Mouse (Mus musculus) midbrain, embryonic 14.5 days (tissue): ENCODE measurements around the gene Arhgef28. TPM values are rescaled to one million over a fixed set of nuclear protein-coding genes. Genes with fewer than 3 reads are reported as not detected.

Experiments
- ATAC-seq: fragments of 200-750 bp; cut with Nextera tagmentation; 2 replicates; pipeline ENCODE4 v1.8.0; 2017; ENCODE audit warnings: moderate number of reproducible peaks, moderate library complexity; ENCODE audit not compliant: low FRiP score, low TSS enrichment
- DNase-seq: peaks from one replicate; pipeline ENCODE4 v3.0.0-alpha.2; 2015
- H3K27ac ChIP-seq: fragments of 300-500 bp; sonication (generic); replicated peaks from 2 replicates; pipeline ENCODE4 v1.5.1; 2014; ENCODE audit warnings: mild to moderate bottlenecking, low read depth, low read length, moderate library complexity
- H3K27me3 ChIP-seq: fragments of 300-500 bp; sonication (generic); 2 replicates; pipeline ENCODE4 v1.6.1; 2014; ENCODE audit warnings: low read length, control low read depth, mixed read lengths; ENCODE audit not compliant: control insufficient read depth, insufficient read depth
- H3K36me3 ChIP-seq: fragments of 300-500 bp; sonication (generic); 2 replicates; pipeline ENCODE4 v1.6.1; 2014; ENCODE audit warnings: low read length, control low read depth; ENCODE audit not compliant: control insufficient read depth, insufficient read depth
- H3K4me1 ChIP-seq: fragments of 300-500 bp; sonication (generic); 2 replicates; pipeline ENCODE4 v1.6.1; 2014; ENCODE audit warnings: mild to moderate bottlenecking, antibody characterized with exemption, low read length, control low read depth; ENCODE audit not compliant: control insufficient read depth, insufficient read depth
- H3K4me2 ChIP-seq: fragments of 300-500 bp; sonication (generic); 2 replicates; pipeline ENCODE4 v1.6.1; 2014; ENCODE audit warnings: mild to moderate bottlenecking, low read length, moderate library complexity
- H3K4me3 ChIP-seq: fragments of 300-500 bp; sonication (generic); replicated peaks from 2 replicates; pipeline ENCODE4 v1.5.1; 2014; ENCODE audit warnings: low read depth, low read length
- H3K9ac ChIP-seq: fragments of 300-500 bp; sonication (generic); replicated peaks from 2 replicates; pipeline ENCODE4 v1.6.1; 2014; ENCODE audit warnings: mild to moderate bottlenecking, low read length, moderate library complexity
- H3K9me3 ChIP-seq: fragments of 300-500 bp; sonication (generic); 2 replicates; pipeline ENCODE4 v1.6.1; 2016; ENCODE audit warnings: low read length, control low read depth, mixed read lengths; ENCODE audit not compliant: control insufficient read depth
- WGBS: fragments of 180-500 bp; shearing (Covaris S2); extraction: QIAGEN DNeasy Blood & Tissue Kit; methylation state at CpG from one replicate; pipeline ENCODE4 v1.1.7; 2014; 5-methylcytosine and 5-hydroxymethylcytosine counted together
- polyA plus RNA-seq: library from polyadenylated mRNA; unstranded; fragments of >200 nt; fragmentation: Nextera tagmentation; extraction: Ambion mirVana; gene quantifications from 2 replicates; pipeline ENCODE4 v1.2.1, GENCODE M21; 2014

Gene Arhgef28
- polyA plus RNA-seq, 1 experiment from 2014 or later, result 21.1 TPM

- Histone ChIP-seq H3K9ac (no peak overlapping the region), H3K4me1 (no peaks in the 10 kb centered on the region), H3K36me3 (no peaks in the 10 kb centered on the region), H3K4me2 (no peak overlapping the region), H3K4me3 (no peak overlapping the region), H3K27ac (no peak overlapping the region), H3K9me3 (no peaks in the 10 kb centered on the region), H3K27me3 (no peaks in the 10 kb centered on the region)
- no peak for ATAC-seq
- 77% methylated on average over 14 of the region's 14 CpGs for WGBS
- DNase-seq, result no peak
Observed at GRCm38 (mm10) chr13:98124113-98124745, 82.0 kb downstream of the Arhgef28 start.

- Histone ChIP-seq H3K27me3 (no peaks in the 10 kb centered on the region), H3K9me3 (no peaks in the 10 kb centered on the region), H3K27ac (no peak overlapping the region), H3K36me3 (no peaks in the 10 kb centered on the region), H3K4me1 (no peaks in the 10 kb centered on the region), H3K4me2 (no peak overlapping the region), H3K9ac (no peak overlapping the region), H3K4me3 (no peak overlapping the region)
- DNase-seq, result no peak
- ATAC-seq, result no peak
- WGBS, result 80% methylated on average over 4 of the region's 4 CpGs
Observed at GRCm38 (mm10) chr13:98122766-98123165, 83.5 kb downstream of the Arhgef28 start.

GRCm38 (mm10) chr13:98121993-98122392 is 84.2 kb downstream of the Arhgef28 start:
- H3K4me2 ChIP-seq, result no peak overlapping the region
- H3K36me3 ChIP-seq, result no peaks in the 10 kb centered on the region
- DNase-seq (no peak), ATAC-seq (no peak)
- no peak overlapping the region for H3K27ac ChIP-seq
- no peak overlapping the region for H3K9ac ChIP-seq
- WGBS, result 84% methylated on average over 5 of the region's 5 CpGs
- H3K4me1 ChIP-seq, result no peaks in the 10 kb centered on the region
- H3K9me3 ChIP-seq, result no peaks in the 10 kb centered on the region
- no peaks in the 10 kb centered on the region for H3K27me3 ChIP-seq
- no peak overlapping the region for H3K4me3 ChIP-seq

- no peak for DNase-seq
- Histone ChIP-seq H3K9me3 (no peaks in the 10 kb centered on the region), H3K4me3 (no peak overlapping the region), H3K9ac (no peak overlapping the region), H3K4me2 (no peak overlapping the region), H3K27ac (no peak overlapping the region), H3K36me3 (no peaks in the 10 kb centered on the region), H3K27me3 (no peaks in the 10 kb centered on the region), H3K4me1 (no peaks in the 10 kb centered on the region)
- no peak for ATAC-seq
- 96% methylated on average over 4 of the region's 4 CpGs for WGBS
Observed at GRCm38 (mm10) chr13:98121124-98121470, 85.1 kb downstream of the Arhgef28 start.

- DNase-seq (no peak), ATAC-seq (no peak)
- H3K27ac ChIP-seq, result no peak overlapping the region
- no peak overlapping the region for H3K4me3 ChIP-seq
- H3K36me3 ChIP-seq, result no peaks in the 10 kb centered on the region
- H3K9ac ChIP-seq, result no peak overlapping the region
- H3K9me3 ChIP-seq, result no peaks in the 10 kb centered on the region
- 79% methylated on average over 11 of the region's 11 CpGs for WGBS
- no peaks in the 10 kb centered on the region for H3K4me1 ChIP-seq
- H3K4me2 ChIP-seq, result no peak overlapping the region
- H3K27me3 ChIP-seq, result no peaks in the 10 kb centered on the region
Observed at GRCm38 (mm10) chr13:98120356-98121123, 85.7 kb downstream of the Arhgef28 start.

- no peaks in the 10 kb centered on the region for H3K9me3 ChIP-seq
- no peaks in the 10 kb centered on the region for H3K36me3 ChIP-seq
- no peak overlapping the region for H3K9ac ChIP-seq
- no peak overlapping the region for H3K4me2 ChIP-seq
- no peak overlapping the region for H3K27ac ChIP-seq
- no peaks in the 10 kb centered on the region for H3K4me1 ChIP-seq
- DNase-seq (no peak), ATAC-seq (no peak)
- H3K4me3 ChIP-seq, result no peak overlapping the region
- 85% methylated on average over 4 of the region's 4 CpGs for WGBS
- no peaks in the 10 kb centered on the region for H3K27me3 ChIP-seq
Observed at GRCm38 (mm10) chr13:98118291-98118690, 87.9 kb downstream of the Arhgef28 start.

- Histone ChIP-seq H3K27me3 (no peaks in the 10 kb centered on the region), H3K4me2 (no peak overlapping the region), H3K4me1 (no peaks in the 10 kb centered on the region), H3K9ac (no peak overlapping the region), H3K36me3 (no peaks in the 10 kb centered on the region), H3K9me3 (no peaks in the 10 kb centered on the region), H3K27ac (no peak overlapping the region), H3K4me3 (no peak overlapping the region)
- no peak for DNase-seq
- WGBS, result 79% methylated on average over 7 of the region's 7 CpGs
- ATAC-seq, result no peak
Observed at GRCm38 (mm10) chr13:98117566-98118254, 88.5 kb downstream of the Arhgef28 start.

- Histone ChIP-seq H3K9me3 (no peaks in the 10 kb centered on the region), H3K36me3 (no peaks in the 10 kb centered on the region), H3K27ac (no peak overlapping the region), H3K4me1 (no peaks in the 10 kb centered on the region), H3K4me3 (no peak overlapping the region), H3K4me2 (no peak overlapping the region), H3K27me3 (no peaks in the 10 kb centered on the region), H3K9ac (no peak overlapping the region)
- no peak for DNase-seq
- ATAC-seq, result no peak
- WGBS, result 83% methylated on average over 6 of the region's 6 CpGs
Observed at GRCm38 (mm10) chr13:98115650-98116049, 90.6 kb downstream of the Arhgef28 start.
